Mouse (Mus musculus): ENCODE results near the gene Tapbpl. TPM values are rescaled to one million over a fixed set of nuclear protein-coding genes. Genes with fewer than 3 reads are reported as not detected.

The Tapbpl gene
- polyA plus RNA-seq, 1 experiment = 6.5 TPM

- H3ac ChIP-seq (ENCODE audit: control insufficient read depth, insufficient read length) = no peak overlapping the region
- no peaks in the 10 kb centered on the region for H3K36me3 ChIP-seq (ENCODE audit: control insufficient read depth, insufficient read depth)
- TF ChIP-seq MYOD1 (IDR thresholded peaks at IDR 0.05; ENCODE audit: control insufficient read depth in 1 of 3, insufficient read length in 2 of 3, low read depth in 2 of 3) (no peak), SRF (IDR thresholded peaks at IDR 0.05; ENCODE audit: control insufficient read depth, insufficient read length, low read depth) (no peak), CEBPB (IDR thresholded peaks at IDR 0.05; ENCODE audit: insufficient read depth, poor library complexity, severe bottlenecking) (no peak), USF1 (IDR thresholded peaks at IDR 0.05; ENCODE audit: low read depth) (no peak), E2F4 (IDR thresholded peaks at IDR 0.05; ENCODE audit: insufficient read depth) (no peak), TCF12 (IDR thresholded peaks at IDR 0.05; ENCODE audit: insufficient read depth, poor library complexity, severe bottlenecking) (no peak), POLR2AphosphoS2 (IDR thresholded peaks at IDR 0.05; ENCODE audit: insufficient read length, low read depth) (no peak), MAX (IDR thresholded peaks at IDR 0.05; ENCODE audit: low read depth) (no peak), MYOG (IDR thresholded peaks at IDR 0.05; ENCODE audit: control insufficient read depth in 1 of 3, insufficient read depth in 1 of 3, insufficient read length in 2 of 3, low read depth in 2 of 3) (no peak), POLR2A (IDR thresholded peaks at IDR 0.05; ENCODE audit: insufficient read length, low read depth) (no peak), REST (IDR thresholded peaks at IDR 0.05; ENCODE audit: insufficient read depth, insufficient read length) (no peak), TCF3 (IDR thresholded peaks at IDR 0.05; ENCODE audit: insufficient read length, low read depth) (no peak)
- H3K27me3 ChIP-seq (ENCODE audit: control insufficient read depth, insufficient read depth, insufficient read length) = peaks cover 9% of the 10 kb centered on the region
- no peak overlapping the region for H3K4me3 ChIP-seq
- H3K79me2 ChIP-seq (ENCODE audit: control insufficient read depth, insufficient read depth) = no peaks in the 10 kb centered on the region
- H3K4me2 ChIP-seq (ENCODE audit: low read depth) = no peak overlapping the region
These were observed 21.2 kb downstream of the Tapbpl start for GRCm38 (mm10) chr6:125210436-125210835.

- H3K27me3 ChIP-seq (ENCODE audit: control insufficient read depth, insufficient read depth, insufficient read length) = no peaks in the 10 kb centered on the region
- H3K36me3 ChIP-seq (ENCODE audit: control insufficient read depth, insufficient read depth) = peaks cover 14% of the 10 kb centered on the region
- TF ChIP-seq TCF3 (IDR thresholded peaks at IDR 0.05; ENCODE audit: insufficient read length, low read depth) (no peak), E2F4 (IDR thresholded peaks at IDR 0.05; ENCODE audit: insufficient read depth) (no peak), CEBPB (IDR thresholded peaks at IDR 0.05; ENCODE audit: insufficient read depth, poor library complexity, severe bottlenecking) (no peak), TCF12 (IDR thresholded peaks at IDR 0.05; ENCODE audit: insufficient read depth, poor library complexity, severe bottlenecking) (no peak), POLR2A (IDR thresholded peaks at IDR 0.05; ENCODE audit: insufficient read length, low read depth) (no peak), USF1 (IDR thresholded peaks at IDR 0.05; ENCODE audit: low read depth) (no peak), SRF (IDR thresholded peaks at IDR 0.05; ENCODE audit: control insufficient read depth, insufficient read length, low read depth) (no peak), MAX (IDR thresholded peaks at IDR 0.05; ENCODE audit: low read depth) (no peak), MYOD1 (IDR thresholded peaks at IDR 0.05; ENCODE audit: control insufficient read depth in 1 of 3, insufficient read length in 2 of 3, low read depth in 2 of 3) (no peak), REST (IDR thresholded peaks at IDR 0.05; ENCODE audit: insufficient read depth, insufficient read length) (no peak), MYOG (IDR thresholded peaks at IDR 0.05; ENCODE audit: control insufficient read depth in 1 of 3, insufficient read depth in 1 of 3, insufficient read length in 2 of 3, low read depth in 2 of 3) (no peak), POLR2AphosphoS2 (IDR thresholded peaks at IDR 0.05; ENCODE audit: insufficient read length, low read depth) (no peak)
- H3K79me2 ChIP-seq (ENCODE audit: control insufficient read depth, insufficient read depth) = peaks cover 25% of the 10 kb centered on the region
- no peak overlapping the region for H3K4me2 ChIP-seq (ENCODE audit: low read depth)
- no peak overlapping the region for H3ac ChIP-seq (ENCODE audit: control insufficient read depth, insufficient read length)
- H3K4me3 ChIP-seq = no peak overlapping the region
These were observed 34.5 kb downstream of the Tapbpl start for GRCm38 (mm10) chr6:125197166-125197565.

- no peak for TF ChIP-seq USF1 (IDR thresholded peaks at IDR 0.05; ENCODE audit: low read depth)
- TF ChIP-seq MAX (IDR thresholded peaks at IDR 0.05; ENCODE audit: low read depth) = no peak
- no peak for TF ChIP-seq TCF3 (IDR thresholded peaks at IDR 0.05; ENCODE audit: insufficient read length, low read depth)
- no peak for TF ChIP-seq MYOD1 (IDR thresholded peaks at IDR 0.05; ENCODE audit: control insufficient read depth in 1 of 3, insufficient read length in 2 of 3, low read depth in 2 of 3)
- no peak for TF ChIP-seq REST (IDR thresholded peaks at IDR 0.05; ENCODE audit: insufficient read depth, insufficient read length)
- no peak for TF ChIP-seq TCF12 (IDR thresholded peaks at IDR 0.05; ENCODE audit: insufficient read depth, poor library complexity, severe bottlenecking)
- TF ChIP-seq MYOG (IDR thresholded peaks at IDR 0.05; ENCODE audit: control insufficient read depth in 1 of 3, insufficient read depth in 1 of 3, insufficient read length in 2 of 3, low read depth in 2 of 3) = no peak
- TF ChIP-seq CEBPB (IDR thresholded peaks at IDR 0.05; ENCODE audit: insufficient read depth, poor library complexity, severe bottlenecking) = no peak
- no peak for TF ChIP-seq SRF (IDR thresholded peaks at IDR 0.05; ENCODE audit: control insufficient read depth, insufficient read length, low read depth)
- TF ChIP-seq POLR2A (IDR thresholded peaks at IDR 0.05; ENCODE audit: insufficient read length, low read depth) = no peak
- TF ChIP-seq E2F4 (IDR thresholded peaks at IDR 0.05; ENCODE audit: insufficient read depth) = no peak
- no peak for TF ChIP-seq POLR2AphosphoS2 (IDR thresholded peaks at IDR 0.05; ENCODE audit: insufficient read length, low read depth)
- H3K36me3 ChIP-seq (ENCODE audit: control insufficient read depth, insufficient read depth) = peaks cover 14% of the 10 kb centered on the region
- no peak overlapping the region for H3ac ChIP-seq (ENCODE audit: control insufficient read depth, insufficient read length)
- peaks cover 25% of the 10 kb centered on the region for H3K79me2 ChIP-seq (ENCODE audit: control insufficient read depth, insufficient read depth)
- no peak overlapping the region for H3K4me2 ChIP-seq (ENCODE audit: low read depth)
- H3K27me3 ChIP-seq (ENCODE audit: control insufficient read depth, insufficient read depth, insufficient read length) = no peaks in the 10 kb centered on the region
- no peak overlapping the region for H3K4me3 ChIP-seq
These were observed 35.4 kb downstream of the Tapbpl start for GRCm38 (mm10) chr6:125196301-125196700.

GRCm38 (mm10) chr6:125195541-125196075 is 36.1 kb downstream of the Tapbpl start:
- Histone ChIP-seq H3K27me3 (ENCODE audit: control insufficient read depth, insufficient read depth, insufficient read length) (no peaks in the 10 kb centered on the region), H3K36me3 (ENCODE audit: control insufficient read depth, insufficient read depth) (peaks cover 14% of the 10 kb centered on the region), H3K4me2 (ENCODE audit: low read depth) (no peak overlapping the region), H3K79me2 (ENCODE audit: control insufficient read depth, insufficient read depth) (peaks cover 32% of the 10 kb centered on the region), H3ac (ENCODE audit: control insufficient read depth, insufficient read length) (no peak overlapping the region), H3K4me3 (no peak overlapping the region)
- no peak for TF ChIP-seq MAX (IDR thresholded peaks at IDR 0.05; ENCODE audit: low read depth)
- TF ChIP-seq TCF12 (IDR thresholded peaks at IDR 0.05; ENCODE audit: insufficient read depth, poor library complexity, severe bottlenecking) = no peak
- TF ChIP-seq POLR2A (IDR thresholded peaks at IDR 0.05; ENCODE audit: insufficient read length, low read depth) = no peak
- TF ChIP-seq POLR2AphosphoS2 (IDR thresholded peaks at IDR 0.05; ENCODE audit: insufficient read length, low read depth) = no peak
- no peak for TF ChIP-seq REST (IDR thresholded peaks at IDR 0.05; ENCODE audit: insufficient read depth, insufficient read length)
- TF ChIP-seq MYOD1 (IDR thresholded peaks at IDR 0.05; ENCODE audit: control insufficient read depth in 1 of 3, insufficient read length in 2 of 3, low read depth in 2 of 3) = no peak
- no peak for TF ChIP-seq E2F4 (IDR thresholded peaks at IDR 0.05; ENCODE audit: insufficient read depth)
- no peak for TF ChIP-seq MYOG (IDR thresholded peaks at IDR 0.05; ENCODE audit: control insufficient read depth in 1 of 3, insufficient read depth in 1 of 3, insufficient read length in 2 of 3, low read depth in 2 of 3)
- no peak for TF ChIP-seq TCF3 (IDR thresholded peaks at IDR 0.05; ENCODE audit: insufficient read length, low read depth)
- TF ChIP-seq USF1 (IDR thresholded peaks at IDR 0.05; ENCODE audit: low read depth) = no peak
- no peak for TF ChIP-seq CEBPB (IDR thresholded peaks at IDR 0.05; ENCODE audit: insufficient read depth, poor library complexity, severe bottlenecking)
- no peak for TF ChIP-seq SRF (IDR thresholded peaks at IDR 0.05; ENCODE audit: control insufficient read depth, insufficient read length, low read depth)

Data from myocyte (in vitro differentiated cells).